Mouse (Mus musculus) embryo, embryonic 10.5 days (tissue): ENCODE results near the gene Snd1.

Experiments used
- DNase-seq: peaks from one replicate; pipeline ENCODE4 v3.0.0-alpha.2; 2015; ENCODE audit warnings: low spot score

Snd1 gene

GRCm38 (mm10) chr6:28474839-28475238, at the start of gene Snd1:
Snd1 (plus strand) TSS chr6:28475139.
- no peak for DNase-seq

GRCm38 (mm10) chr6:28427096-28427839, 47.7 kb upstream of the Snd1 start, which contains the start of gene Fscn3:
Fscn3 (plus strand) TSS chr6:28427789.
- DNase-seq, result no peak

GRCm38 (mm10) chr6:28428290-28428689, 46.6 kb upstream of the Snd1 start, which contains the start of gene Gcc1:
Gcc1 (minus strand) TSS chr6:28428390.
- DNase-seq, result no peak

GRCm38 (mm10) chr6:28429870-28430269, 45.1 kb upstream of the Snd1 start:
- DNase-seq, result no peak

GRCm38 (mm10) chr6:28430795-28431537, 44.0 kb upstream of the Snd1 start:
- DNase-seq, result no peak

GRCm38 (mm10) chr6:28431538-28431855, 43.4 kb upstream of the Snd1 start:
- no peak for DNase-seq

GRCm38 (mm10) chr6:28447937-28448336, 27.0 kb upstream of the Snd1 start:
- no peak for DNase-seq

- DNase-seq, result no peak
Measured at GRCm38 (mm10) chr6:28449253-28449652, 25.7 kb upstream of the Snd1 start, which contains the start of gene Pax4. Pax4 (minus strand) TSS chr6:28449353.

- peak; percentile 19 for DNase-seq
Measured at GRCm38 (mm10) chr6:28450481-28450880, 24.5 kb upstream of the Snd1 start.

GRCm38 (mm10) chr6:28450977-28451376, 24.0 kb upstream of the Snd1 start:
- peak; percentile 1 for DNase-seq

GRCm38 (mm10) chr6:28459221-28459668, 15.7 kb upstream of the Snd1 start:
- no peak for DNase-seq

GRCm38 (mm10) chr6:28460534-28460933, 14.4 kb upstream of the Snd1 start:
- peak; percentile 59 for DNase-seq

GRCm38 (mm10) chr6:28464630-28465029, 10.3 kb upstream of the Snd1 start:
- peak; percentile 61 for DNase-seq

GRCm38 (mm10) chr6:28470017-28470602, 4.8 kb upstream of the Snd1 start:
- DNase-seq, result no peak

- no peak for DNase-seq
Measured at GRCm38 (mm10) chr6:28470621-28471020, 4.3 kb upstream of the Snd1 start.

- DNase-seq, result no peak
Measured at GRCm38 (mm10) chr6:28471284-28472035, 3.5 kb upstream of the Snd1 start.

GRCm38 (mm10) chr6:28474211-28474610, 728 bp upstream of the Snd1 start:
- DNase-seq, result no peak

- peak; percentile 100 for DNase-seq
Measured at GRCm38 (mm10) chr6:28479865-28480751, 5.2 kb downstream of the Snd1 start.

- peak; percentile 22 for DNase-seq
Measured at GRCm38 (mm10) chr6:28480752-28481492, 6.0 kb downstream of the Snd1 start.

GRCm38 (mm10) chr6:28482711-28483315, 7.9 kb downstream of the Snd1 start:
- no peak for DNase-seq
